Mouse (Mus musculus) forelimb bud, embryonic 11.5 days (tissue): ENCODE measurements around the gene Rbm33.
A peak's percentile ranks its signal among the peaks of the same experiment; 100 is the strongest.

Source experiments
- DNase-seq: peaks from one replicate; pipeline ENCODE4 v3.0.0-alpha.2; 2012; ENCODE audit warnings: low read depth, low spot score

The Rbm33 gene

GRCm38 (mm10) chr5:28406662-28407061, 89.7 kb downstream of the Rbm33 start:
- no peak for DNase-seq

GRCm38 (mm10) chr5:28412006-28412685, 95.2 kb downstream of the Rbm33 start:
- no peak for DNase-seq

GRCm38 (mm10) chr5:28413533-28413932, 96.6 kb downstream of the Rbm33 start:
- DNase-seq, result no peak

GRCm38 (mm10) chr5:28414076-28414475, 97.2 kb downstream of the Rbm33 start:
- no peak for DNase-seq

- DNase-seq, result no peak
Measured at GRCm38 (mm10) chr5:28416029-28416428, 99.1 kb downstream of the Rbm33 start.

- DNase-seq, result no peak
Measured at GRCm38 (mm10) chr5:28418734-28419133, 101.8 kb downstream of the Rbm33 start.

GRCm38 (mm10) chr5:28419640-28420265, 102.8 kb downstream of the Rbm33 start:
- no peak for DNase-seq

- DNase-seq, result no peak
Measured at GRCm38 (mm10) chr5:28423781-28424180, 106.9 kb downstream of the Rbm33 start.

- DNase-seq, result no peak
Measured at GRCm38 (mm10) chr5:28425926-28426325, 109.0 kb downstream of the Rbm33 start.

GRCm38 (mm10) chr5:28450126-28450890, 133.4 kb downstream of the Rbm33 start:
- no peak for DNase-seq

- peak; percentile 81 for DNase-seq
Measured at GRCm38 (mm10) chr5:28451053-28451638, 134.2 kb downstream of the Rbm33 start.

- no peak for DNase-seq
Measured at GRCm38 (mm10) chr5:28453086-28453485, 136.2 kb downstream of the Rbm33 start.

- no peak for DNase-seq
Measured at GRCm38 (mm10) chr5:28453523-28453922, 136.6 kb downstream of the Rbm33 start.

- no peak for DNase-seq
Measured at GRCm38 (mm10) chr5:28454546-28454945, 137.6 kb downstream of the Rbm33 start.

- no peak for DNase-seq
Measured at GRCm38 (mm10) chr5:28455721-28456120, 138.8 kb downstream of the Rbm33 start.

GRCm38 (mm10) chr5:28456366-28456765, 139.4 kb downstream of the Rbm33 start:
- no peak for DNase-seq

GRCm38 (mm10) chr5:28457921-28458641, 141.2 kb downstream of the Rbm33 start:
- DNase-seq, result no peak

GRCm38 (mm10) chr5:28458821-28459240, 141.9 kb downstream of the Rbm33 start:
- DNase-seq, result no peak

- no peak for DNase-seq
Measured at GRCm38 (mm10) chr5:28459456-28460225, 142.7 kb downstream of the Rbm33 start.

GRCm38 (mm10) chr5:28460556-28461350, 143.8 kb downstream of the Rbm33 start:
- DNase-seq, result no peak
